Mouse (Mus musculus): ENCODE results near the gene 4930451I11Rik.

The 4930451I11Rik gene

DNA sequence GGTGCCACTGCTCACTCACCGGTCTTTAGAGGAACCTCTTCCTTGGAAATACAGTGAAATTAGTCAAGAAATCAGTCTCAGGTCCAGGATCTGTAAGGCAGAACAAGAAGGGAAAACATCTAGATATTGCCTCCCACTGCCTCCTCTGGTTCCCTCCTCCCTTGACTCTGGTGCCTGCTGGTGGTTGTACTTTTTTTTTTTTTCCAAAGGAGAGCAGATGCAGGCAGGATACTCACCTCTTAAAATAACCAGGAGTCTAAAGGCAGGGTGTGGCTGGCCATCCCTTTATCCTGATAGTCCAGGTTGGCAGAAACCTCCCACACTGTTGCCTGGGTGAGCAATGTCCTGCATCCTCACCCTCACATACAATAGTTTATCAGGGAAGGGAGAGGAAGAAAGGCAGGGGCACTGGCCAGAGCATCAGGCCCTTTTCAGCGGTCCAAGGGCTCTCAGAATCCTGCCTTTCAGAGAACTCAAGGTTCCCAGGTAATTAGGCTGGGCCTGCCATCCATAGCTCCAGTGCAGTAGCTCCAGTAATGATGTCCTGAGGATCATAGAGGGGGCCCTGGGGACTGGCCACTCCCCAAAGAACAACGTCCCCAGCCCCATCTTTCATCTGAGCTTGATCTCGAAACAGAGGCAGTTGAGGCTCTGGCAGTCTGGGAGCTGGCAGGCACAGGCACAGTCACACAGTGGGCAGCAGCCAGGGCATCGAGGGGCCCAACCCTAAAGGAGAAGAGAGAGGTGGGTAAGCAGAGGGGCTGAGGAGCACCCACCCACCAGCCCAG is 31.0 kb downstream of the 4930451I11Rik start:
- no peak for DNase-seq (ENCODE audit: low read depth, low spot score)

DNA sequence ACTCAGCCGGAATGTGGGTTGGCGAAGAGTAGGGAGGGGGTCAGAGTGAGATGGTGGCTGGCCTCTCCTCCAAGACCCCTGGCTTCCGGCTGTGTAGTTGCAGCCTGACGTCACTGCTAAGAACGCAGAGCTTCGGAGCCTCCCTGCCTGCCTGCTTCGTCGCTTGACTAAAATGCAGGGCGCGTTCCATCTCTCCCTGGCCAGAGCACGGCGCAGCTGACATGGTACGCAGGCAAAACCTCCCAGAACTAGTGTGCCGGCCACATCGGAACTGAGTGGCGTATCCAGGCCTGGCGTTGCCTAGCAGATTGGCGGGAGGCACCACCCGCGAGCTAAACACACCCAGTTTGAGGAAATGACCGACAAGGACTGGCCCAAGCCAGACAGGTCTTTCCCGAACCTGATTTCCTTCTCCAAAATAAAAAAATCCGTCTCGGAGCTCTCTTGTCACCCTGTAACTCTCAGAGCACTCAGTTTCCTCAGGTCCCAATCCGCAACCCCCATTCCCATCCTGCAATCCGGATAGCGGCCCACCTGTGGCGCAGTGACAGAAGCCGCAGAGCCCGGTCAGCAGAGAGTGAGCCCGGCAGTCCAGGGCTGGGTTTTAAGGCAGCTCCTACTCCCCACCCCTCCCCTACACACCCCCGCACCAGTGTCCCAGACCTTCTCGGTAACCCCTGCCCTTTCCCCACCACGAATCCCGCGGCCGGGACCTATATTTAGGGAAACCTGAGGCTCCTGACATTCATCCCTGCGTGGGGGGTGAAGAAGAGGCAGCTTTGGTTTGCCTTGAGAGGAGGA is 31.8 kb downstream of the 4930451I11Rik start:
- DNase-seq (ENCODE audit: low read depth, low spot score) = peak; percentile 75

GRCm38 (mm10) chr7:126799050-126799467 is 32.4 kb downstream of the 4930451I11Rik start:
- peak; percentile 92 for DNase-seq (ENCODE audit: low read depth, low spot score)

- DNase-seq (ENCODE audit: low read depth, low spot score) = no peak
Observed at GRCm38 (mm10) chr7:126798127-126799049, 33.1 kb downstream of the 4930451I11Rik start.

- DNase-seq (ENCODE audit: low read depth, low spot score) = no peak
Observed at GRCm38 (mm10) chr7:126797411-126798126, 33.9 kb downstream of the 4930451I11Rik start, which contains the start of gene Fam57b. Gene Fam57b, plus strand, starts transcription at chr7:126797668.

GRCm38 (mm10) chr7:126796350-126796932 is 35.0 kb downstream of the 4930451I11Rik start:
- DNase-seq (ENCODE audit: low read depth, low spot score) = no peak

- no peak for DNase-seq (ENCODE audit: low read depth, low spot score)
Observed at GRCm38 (mm10) chr7:126795387-126796317, 35.8 kb downstream of the 4930451I11Rik start.

- DNase-seq (ENCODE audit: low read depth, low spot score) = no peak
Observed at GRCm38 (mm10) chr7:126794271-126794605, 37.2 kb downstream of the 4930451I11Rik start.

DNA sequence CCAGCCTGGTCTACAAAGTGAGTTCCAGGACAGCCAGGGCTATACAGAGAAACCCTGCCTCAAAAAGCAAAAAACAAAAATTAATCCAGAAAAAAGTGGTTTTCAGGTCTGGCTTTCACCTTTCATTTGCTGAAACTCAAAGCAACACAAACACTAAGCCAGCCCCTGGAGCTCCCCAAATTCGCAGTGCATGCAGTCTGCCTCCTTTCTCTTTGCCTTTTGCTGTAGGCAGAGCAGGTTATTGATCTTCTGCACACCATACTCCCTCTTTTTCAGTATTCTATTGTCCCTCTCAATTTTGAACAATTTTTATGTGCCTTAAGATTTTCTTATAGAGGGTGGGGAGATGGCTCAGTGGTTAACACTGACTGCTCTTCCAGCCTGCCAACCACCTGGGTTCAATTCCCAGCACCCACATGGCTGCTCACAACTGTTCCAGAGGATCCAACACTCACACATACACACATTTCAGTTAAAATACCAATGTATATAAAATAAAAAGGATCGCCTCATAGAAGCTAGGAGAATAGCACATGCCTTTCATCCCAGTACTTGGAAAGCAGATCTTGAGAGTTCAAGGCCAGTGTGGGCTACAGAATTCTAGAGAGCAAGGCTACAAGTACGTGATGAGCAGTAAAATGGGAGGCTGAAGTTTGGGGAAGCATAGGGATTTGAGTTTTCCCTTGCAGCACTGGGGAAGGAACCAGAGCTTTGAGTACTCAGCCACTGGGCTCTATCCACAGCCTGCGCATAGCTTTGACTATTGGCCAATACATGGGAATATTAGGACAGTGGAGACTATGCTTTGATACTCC is 37.8 kb downstream of the 4930451I11Rik start:
- DNase-seq (ENCODE audit: low read depth, low spot score) = no peak

DNA sequence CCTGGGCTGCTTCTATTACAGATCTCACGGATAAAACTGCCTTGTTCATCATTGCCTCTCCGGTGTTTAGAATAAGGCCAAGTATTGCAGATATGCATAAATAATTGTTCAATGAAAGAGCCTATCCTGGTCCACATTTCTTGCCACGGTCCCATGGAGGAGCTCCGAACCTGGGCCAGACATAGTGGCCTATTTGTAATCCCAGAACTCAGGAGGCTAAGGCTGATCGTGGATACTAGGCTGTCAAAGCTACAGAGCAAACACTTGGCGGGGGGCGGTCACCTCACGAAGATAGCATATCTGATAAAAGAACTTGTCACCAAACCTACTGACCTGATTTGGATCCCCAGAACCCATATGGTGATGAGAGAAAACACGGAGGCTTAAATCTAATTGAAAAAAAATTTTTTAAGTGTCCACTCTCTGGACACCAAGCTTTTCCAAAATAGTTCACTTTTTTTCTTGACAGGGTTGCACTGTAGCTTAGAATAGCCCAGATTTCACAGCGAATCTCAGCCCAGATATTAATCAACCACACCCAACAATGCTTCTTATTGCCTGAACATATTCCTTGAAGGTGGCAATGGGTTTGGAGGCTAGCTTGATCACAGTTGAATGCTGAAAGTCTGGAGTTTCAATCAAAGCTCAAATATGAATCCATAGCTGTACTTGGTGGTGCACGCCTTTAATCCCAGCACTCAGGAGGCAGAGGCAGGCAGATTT is 38.6 kb downstream of the 4930451I11Rik start:
- DNase-seq (ENCODE audit: low read depth, low spot score) = no peak

- peak; percentile 92 for DNase-seq (ENCODE audit: low read depth, low spot score)
Observed at GRCm38 (mm10) chr7:126791851-126792720, 39.4 kb downstream of the 4930451I11Rik start, which contains the start of gene Ppp4c. Gene Ppp4c, minus strand, starts transcription at chr7:126792496.

DNA sequence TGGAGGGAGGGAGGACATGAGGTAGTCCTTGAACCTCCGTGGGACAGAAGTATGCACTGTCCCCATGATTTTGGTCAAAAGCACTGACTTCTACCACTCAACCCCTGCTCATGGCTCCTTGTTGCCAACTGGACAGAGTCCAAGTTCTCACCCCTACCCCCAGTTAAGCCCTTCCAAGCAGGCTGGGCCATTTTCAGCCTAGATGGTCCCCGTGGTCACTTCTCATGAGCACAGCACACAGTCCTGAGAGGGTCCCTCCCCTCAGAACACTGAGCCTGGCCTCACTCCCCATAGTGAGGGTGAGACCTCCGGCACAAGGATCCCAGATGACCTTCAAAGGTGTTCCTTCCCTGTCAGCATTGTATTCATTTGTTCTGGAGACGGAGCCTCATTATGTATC is 42.3 kb downstream of the 4930451I11Rik start:
- DNase-seq (ENCODE audit: low read depth, low spot score) = no peak

DNA sequence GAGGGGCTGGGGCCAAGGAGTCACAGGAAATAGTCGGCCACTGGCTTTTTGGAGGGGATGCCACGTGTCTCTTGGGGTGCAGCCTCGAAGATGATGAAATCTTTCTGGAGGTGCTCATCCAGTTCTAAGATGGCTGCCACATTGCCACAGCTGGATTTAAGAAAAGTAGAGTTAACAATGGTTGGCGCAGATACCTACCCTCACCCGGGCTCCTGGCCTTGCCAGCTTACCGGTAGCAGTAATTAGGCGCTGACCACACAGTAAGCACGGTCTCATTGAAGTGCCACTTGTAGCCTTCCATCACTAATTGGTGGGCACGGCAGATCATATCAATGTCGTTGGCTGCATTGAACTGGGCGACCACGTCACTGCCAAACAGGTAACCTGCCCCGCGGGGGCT is 45.3 kb downstream of the 4930451I11Rik start:
- no peak for DNase-seq (ENCODE audit: low read depth, low spot score)

DNA sequence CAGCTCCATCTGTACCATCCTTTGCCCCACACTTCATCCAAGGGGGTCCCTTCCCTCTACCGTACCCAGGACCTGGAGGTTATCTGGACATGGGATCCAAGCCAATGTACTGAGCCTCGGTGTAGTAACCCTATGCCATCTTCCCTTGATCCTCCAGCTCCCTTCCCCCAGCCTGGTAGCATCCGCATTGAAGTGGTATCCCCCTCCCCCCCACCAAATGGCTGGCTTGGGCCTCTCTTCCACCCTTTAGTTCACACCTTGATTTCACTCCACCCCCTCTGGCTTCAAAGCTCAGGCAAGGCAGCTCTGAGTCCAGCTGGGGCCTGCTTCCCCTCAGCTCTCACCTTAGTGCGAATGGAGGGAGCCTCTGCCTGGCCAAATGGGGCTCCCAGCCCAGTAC is 46.4 kb downstream of the 4930451I11Rik start:
- DNase-seq (ENCODE audit: low read depth, low spot score) = no peak

- DNase-seq (ENCODE audit: low read depth, low spot score) = no peak
Observed at GRCm38 (mm10) chr7:126784469-126784868, 47.0 kb downstream of the 4930451I11Rik start.

GRCm38 (mm10) chr7:126782693-126783092 is 48.7 kb downstream of the 4930451I11Rik start:
- no peak for DNase-seq (ENCODE audit: low read depth, low spot score)
